Comparison of ENCODE assay signal across 1 mouse cellular context in genomic region chr4:44709740-44710700, GRCm38 (mm10).
TF ChIP-seq lines count a peak whose summit lies in the region.

TSS of gene Pax5 (minus strand) at chr4:44710487.

TF ChIP-seq in CH12.LX, 34 proteins besides CTCF, POLR2A, EP300 and RAD21 (continued from another document):
- 0 out of 2 replicates have a peak, but pooled peaks have one; percentile 13 for TF ChIP-seq MEF2A (IDR thresholded peaks at IDR 0.05; ENCODE audit: borderline replicate concordance, low read depth, low read length)
- no peak for TF ChIP-seq ZKSCAN1 (IDR thresholded peaks at IDR 0.05; ENCODE audit: borderline replicate concordance, low read depth, low read length)
